Mouse (Mus musculus): Measurements from ENCODE around the gene Laptm5.

GRCm38 (mm10) chr4:130872414-130872813, 40.5 kb upstream of the Laptm5 start:
- TF ChIP-seq POLR2A (IDR thresholded peaks at IDR 0.05; ENCODE audit: insufficient read depth, low read depth, low read length): no peak
- no peak for TF ChIP-seq CTCF (IDR thresholded peaks at IDR 0.05; ENCODE audit: insufficient read depth, low read depth, low read length)

All from olfactory bulb, adult 2 months (tissue).